Mouse (Mus musculus) intestine, embryonic 14.5 days (tissue): ENCODE measurements around the gene Oxnad1. TPM values are rescaled to one million over a fixed set of nuclear protein-coding genes. Genes with fewer than 3 reads are reported as not detected.
"Not testable (repeated sequence)": the region's sequence is repeated elsewhere in the genome, so short reads cannot be mapped to it uniquely, and the experiment has no call there.

Source experiments
- ATAC-seq: fragments of 200-750 bp; cut with Nextera tagmentation; replicated peaks from 2 replicates; pipeline ENCODE4 v1.8.0; 2017; ENCODE audit warnings: low read depth, moderate number of reproducible peaks, moderate TSS enrichment, moderate library complexity; ENCODE audit not compliant: low FRiP score, low TSS enrichment
- DNase-seq: peaks from one replicate; pipeline ENCODE4 v3.0.0-alpha.2; 2018; ENCODE audit warnings: low spot score
- H3K27ac ChIP-seq: fragments of 300-500 bp; sonication (generic); 2 replicates; pipeline ENCODE4 v1.5.1; 2014; ENCODE audit warnings: low read depth, mild to moderate bottlenecking, control low read depth
- H3K27me3 ChIP-seq: fragments of 300-500 bp; sonication (generic); replicated peaks from 2 replicates; pipeline ENCODE4 v1.6.1; 2014; ENCODE audit warnings: low read length, control low read depth; ENCODE audit not compliant: control insufficient read depth, insufficient read depth
- H3K36me3 ChIP-seq: fragments of 300-500 bp; sonication (generic); 2 replicates; pipeline ENCODE4 v1.6.1; 2014; ENCODE audit warnings: low read length, control low read depth; ENCODE audit not compliant: control insufficient read depth, insufficient read depth
- H3K4me1 ChIP-seq: fragments of 300-500 bp; sonication (generic); replicated peaks from 2 replicates; pipeline ENCODE4 v1.6.1; 2014; ENCODE audit warnings: low read length, control low read depth, mixed read lengths; ENCODE audit not compliant: control insufficient read depth, insufficient read depth
- H3K4me2 ChIP-seq: fragments of 300-500 bp; sonication (generic); 2 replicates; pipeline ENCODE4 v1.6.1; 2014; ENCODE audit warnings: low read length
- H3K4me3 ChIP-seq: fragments of 300-500 bp; sonication (generic); 2 replicates; pipeline ENCODE4 v1.5.1; 2014; ENCODE audit warnings: low read depth, low read length, control low read depth, mixed read lengths
- H3K9ac ChIP-seq: fragments of 300-500 bp; sonication (generic); 2 replicates; pipeline ENCODE4 v1.6.1; 2014; ENCODE audit warnings: mild to moderate bottlenecking, low read length
- H3K9me3 ChIP-seq: fragments of 300-500 bp; sonication (generic); 2 replicates; pipeline ENCODE4 v1.6.1; 2016; ENCODE audit warnings: low read length, control low read depth; ENCODE audit not compliant: control insufficient read depth
- WGBS: fragments of 180-500 bp; shearing (Covaris S2); extraction: QIAGEN DNeasy Blood & Tissue Kit; methylation state at CpG from one replicate; pipeline ENCODE4 v1.1.7; 2014; 5-methylcytosine and 5-hydroxymethylcytosine counted together
- polyA plus RNA-seq: library from polyadenylated mRNA; unstranded; fragments of >200 nt; fragmentation: Nextera tagmentation; extraction: Ambion mirVana; gene quantifications from 2 replicates; pipeline ENCODE4 v1.2.1, GENCODE M21; 2014

Oxnad1 gene
- polyA plus RNA-seq, 1 experiment from 2014 or later, result 23.6 TPM

DNA sequence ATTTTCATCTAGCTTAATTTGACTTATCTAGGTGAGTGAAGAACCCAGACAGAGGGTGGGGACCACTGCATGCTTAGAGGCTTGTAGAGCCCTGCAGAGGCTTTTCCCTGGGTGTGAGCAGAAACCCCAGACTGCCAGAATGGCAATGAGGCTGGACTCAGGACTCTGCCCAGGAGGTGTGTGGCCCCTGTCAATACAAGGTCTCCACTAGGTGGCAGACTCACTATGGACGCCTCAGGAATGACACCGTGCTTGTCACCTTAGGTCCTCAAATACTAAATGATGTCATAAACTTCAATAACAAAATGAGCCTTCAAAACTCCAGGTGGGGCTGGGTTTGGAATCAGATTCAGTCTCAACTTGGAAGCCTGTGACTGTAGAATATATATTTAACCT is 36.7 kb downstream of the Oxnad1 start:
- no peak overlapping the region for H3K4me2 ChIP-seq
- 0 out of 2 replicates have a peak overlapping the region, but pooled peaks have one; percentile 2 for H3K27ac ChIP-seq
- H3K4me1 ChIP-seq, result no peaks in the 10 kb centered on the region
- H3K4me3 ChIP-seq, result no peak overlapping the region
- H3K27me3 ChIP-seq, result no peaks in the 10 kb centered on the region
- H3K36me3 ChIP-seq, result no peaks in the 10 kb centered on the region
- WGBS, result 49% methylated on average over 2 of the region's 2 CpGs
- no peaks in the 10 kb centered on the region for H3K9me3 ChIP-seq
- H3K9ac ChIP-seq, result no peak overlapping the region
- ATAC-seq (no peak), DNase-seq (no peak)

- Histone ChIP-seq H3K4me2 (no peak overlapping the region), H3K27ac (no peak overlapping the region), H3K27me3 (no peaks in the 10 kb centered on the region), H3K9me3 (no peaks in the 10 kb centered on the region), H3K9ac (no peak overlapping the region), H3K4me3 (no peak overlapping the region), H3K4me1 (no peaks in the 10 kb centered on the region), H3K36me3 (no peaks in the 10 kb centered on the region)
- DNase-seq, result no peak
- 64% methylated on average over 3 of the region's 3 CpGs for WGBS
- ATAC-seq, result no peak
Observed at GRCm38 (mm10) chr14:32124261-32124660, 39.1 kb downstream of the Oxnad1 start.

DNA sequence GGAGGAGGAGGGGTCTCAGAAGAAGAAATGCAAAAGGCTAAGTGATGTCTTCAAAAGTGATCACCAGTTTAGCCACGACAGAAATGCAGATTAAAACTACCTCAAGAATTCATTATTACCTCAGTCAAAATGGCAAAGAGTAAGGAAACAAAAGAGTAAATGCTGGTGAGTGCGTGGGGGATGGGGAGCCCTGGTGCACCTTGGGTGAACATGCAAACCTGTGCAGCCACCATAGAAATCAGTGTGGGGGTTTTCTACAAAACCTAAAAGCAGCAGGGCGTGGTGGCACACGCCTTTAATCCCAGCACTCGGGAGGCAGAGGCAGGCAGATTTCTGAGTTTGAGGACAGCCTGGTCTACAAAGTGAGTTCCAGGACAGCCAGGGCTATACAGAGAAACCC is 40.1 kb downstream of the Oxnad1 start:
- not testable (repeated sequence) for H3K4me1 ChIP-seq, ATAC-seq, H3K9ac ChIP-seq, H3K9me3 ChIP-seq, H3K4me2 ChIP-seq, H3K27me3 ChIP-seq, H3K36me3 ChIP-seq, H3K27ac ChIP-seq, H3K4me3 ChIP-seq, DNase-seq
- WGBS, result 89% methylated on average over 5 of the region's 5 CpGs

GRCm38 (mm10) chr14:32128409-32128808 is 43.2 kb downstream of the Oxnad1 start:
- no peak overlapping the region for H3K4me2 ChIP-seq
- H3K4me1 ChIP-seq, result no peaks in the 10 kb centered on the region
- H3K9ac ChIP-seq, result no peak overlapping the region
- no peak overlapping the region for H3K27ac ChIP-seq
- DNase-seq (no peak), ATAC-seq (no peak)
- WGBS, result 78% methylated on average over 5 of the region's 5 CpGs
- no peak overlapping the region for H3K4me3 ChIP-seq
- H3K27me3 ChIP-seq, result no peaks in the 10 kb centered on the region
- H3K9me3 ChIP-seq, result no peaks in the 10 kb centered on the region
- no peaks in the 10 kb centered on the region for H3K36me3 ChIP-seq

DNA sequence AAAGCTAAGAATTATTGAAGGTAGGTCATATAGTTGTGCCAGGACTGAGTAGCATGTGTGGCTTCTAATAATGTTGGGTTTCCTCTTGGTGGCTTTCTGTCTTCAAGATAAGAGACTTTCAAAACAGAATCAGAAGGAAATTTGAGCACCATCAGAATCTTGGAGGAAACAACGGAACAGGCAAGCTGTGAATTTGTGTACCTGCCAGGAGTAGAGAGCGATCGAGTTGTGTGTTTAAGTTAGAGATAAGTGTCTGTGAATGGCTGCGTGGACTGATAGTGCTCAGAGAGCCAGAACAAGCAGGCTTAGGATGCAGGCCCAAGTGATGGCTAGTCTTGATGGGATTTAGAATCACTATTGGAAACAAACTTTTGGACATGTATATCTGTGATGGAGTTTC is 46.7 kb downstream of the Oxnad1 start:
- H3K27ac ChIP-seq, result no peak overlapping the region
- no peaks in the 10 kb centered on the region for H3K9me3 ChIP-seq
- peaks cover 10% of the 10 kb centered on the region; the same call in 1 of the 2 replicates for H3K4me1 ChIP-seq
- WGBS, result 51% methylated on average over 4 of the region's 4 CpGs
- DNase-seq (no peak), ATAC-seq (no peak)
- H3K9ac ChIP-seq, result no peak overlapping the region
- H3K36me3 ChIP-seq, result no peaks in the 10 kb centered on the region
- no peak overlapping the region for H3K4me2 ChIP-seq
- no peaks in the 10 kb centered on the region for H3K27me3 ChIP-seq
- H3K4me3 ChIP-seq, result no peak overlapping the region

- Histone ChIP-seq H3K36me3 (no peaks in the 10 kb centered on the region), H3K4me1 (peaks cover 10% of the 10 kb centered on the region; the same call in 1 of the 2 replicates), H3K9me3 (no peaks in the 10 kb centered on the region), H3K27ac (no peak overlapping the region), H3K4me3 (no peak overlapping the region), H3K27me3 (no peaks in the 10 kb centered on the region), H3K9ac (no peak overlapping the region), H3K4me2 (no peak overlapping the region)
- WGBS, result 16% methylated on average over 2 of the region's 2 CpGs
- no peak for ATAC-seq
- no peak for DNase-seq
Observed at GRCm38 (mm10) chr14:32134293-32134692, 49.1 kb downstream of the Oxnad1 start.

DNA sequence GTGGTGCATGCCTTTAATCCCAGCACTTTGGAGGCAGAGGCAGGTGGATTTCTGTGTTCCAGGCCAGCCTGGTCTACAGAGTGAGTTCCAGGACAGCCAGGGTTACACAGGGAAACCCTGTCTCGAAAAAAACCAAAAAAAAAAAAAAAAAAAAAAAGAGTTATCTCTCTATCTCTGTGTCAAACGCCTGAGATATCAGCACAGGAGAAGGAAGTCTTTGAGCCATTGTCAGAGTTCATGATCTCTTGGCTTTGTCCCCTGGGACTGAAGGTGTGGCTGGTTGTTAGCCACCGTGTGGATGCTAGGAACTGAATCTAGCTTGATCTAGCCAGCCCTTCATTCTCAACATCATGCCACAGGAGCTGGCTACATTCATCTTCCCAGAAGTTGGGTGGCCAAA is 51.3 kb downstream of the Oxnad1 start:
- H3K4me3 ChIP-seq, H3K36me3 ChIP-seq, H3K9ac ChIP-seq, H3K27me3 ChIP-seq, ATAC-seq, DNase-seq, H3K9me3 ChIP-seq, H3K27ac ChIP-seq, H3K4me2 ChIP-seq: not testable (repeated sequence)
- peaks cover 10% of the 10 kb centered on the region; the same call in 1 of the 2 replicates for H3K4me1 ChIP-seq
- 47% methylated on average over 3 of the region's 3 CpGs for WGBS

GRCm38 (mm10) chr14:32140359-32140965 is 55.3 kb downstream of the Oxnad1 start:
- no peak overlapping the region for H3K9ac ChIP-seq
- WGBS, result 97% methylated on average over 5 of the region's 5 CpGs
- no peak for ATAC-seq

DNA sequence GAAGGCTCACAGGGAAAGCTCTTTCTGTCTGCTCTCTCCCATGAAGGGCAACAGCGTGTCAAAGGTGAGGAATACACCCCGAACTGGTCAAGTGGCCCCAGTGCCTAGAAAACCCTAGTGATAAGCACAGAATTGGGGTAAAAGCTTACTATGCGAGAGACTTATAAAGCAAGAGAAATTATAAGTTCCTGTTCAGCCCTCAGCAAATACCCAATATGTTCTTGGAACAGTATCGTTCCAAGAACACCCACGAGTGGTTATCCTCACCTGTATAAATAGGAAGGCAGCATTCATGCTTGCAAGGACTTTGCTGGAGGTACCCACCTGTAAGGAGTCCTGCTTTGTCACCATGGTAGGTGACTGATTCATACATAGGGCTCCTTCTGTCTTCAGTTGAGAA is 56.5 kb downstream of the Oxnad1 start, which contains the start of gene Msmb:
TSS of gene Msmb (plus strand) at position 301 of the 400 bp plus-strand sequence.
- Histone ChIP-seq H3K4me2 (no peak within 1 kb of the TSS), H3K36me3 (no peaks in the 10 kb centered on the region), H3K4me1 (no peaks in the 10 kb centered on the region), H3K9me3 (no peaks in the 10 kb centered on the region), H3K9ac (no peak within 1 kb of the TSS), H3K27me3 (no peaks in the 10 kb centered on the region), H3K4me3 (no peak within 1 kb of the TSS), H3K27ac (no peak within 1 kb of the TSS)
- WGBS, result 87% methylated on average over 5 of the region's 5 CpGs
- DNase-seq, result no peak
- no peak for ATAC-seq

More at GRCm38 (mm10) chr14:32140359-32140965, 55.3 kb downstream of the Oxnad1 start:
- DNase-seq, result no peak
- Histone ChIP-seq H3K27me3 (no peaks in the 10 kb centered on the region), H3K4me3 (no peak overlapping the region), H3K27ac (no peak overlapping the region), H3K4me1 (no peaks in the 10 kb centered on the region), H3K9me3 (no peaks in the 10 kb centered on the region), H3K36me3 (no peaks in the 10 kb centered on the region), H3K4me2 (no peak overlapping the region)
